Mouse (Mus musculus) olfactory bulb, adult 2 months (tissue): ENCODE data around the gene BC025920.

Source experiments
- CTCF ChIP-seq: fragments of 200-500 bp; IDR thresholded peaks from 2 replicates; pipeline ENCODE4 v1.5.1; 2012; ENCODE audit warnings: low read depth, mild to moderate bottlenecking, low read length, moderate library complexity; ENCODE audit not compliant: insufficient read depth
- POLR2A ChIP-seq: fragments of 200-500 bp; IDR thresholded peaks from 2 replicates; pipeline ENCODE4 v1.6.1; 2012; ENCODE audit warnings: mild to moderate bottlenecking, low read depth, low read length, moderate library complexity; ENCODE audit not compliant: insufficient read depth

DNA sequence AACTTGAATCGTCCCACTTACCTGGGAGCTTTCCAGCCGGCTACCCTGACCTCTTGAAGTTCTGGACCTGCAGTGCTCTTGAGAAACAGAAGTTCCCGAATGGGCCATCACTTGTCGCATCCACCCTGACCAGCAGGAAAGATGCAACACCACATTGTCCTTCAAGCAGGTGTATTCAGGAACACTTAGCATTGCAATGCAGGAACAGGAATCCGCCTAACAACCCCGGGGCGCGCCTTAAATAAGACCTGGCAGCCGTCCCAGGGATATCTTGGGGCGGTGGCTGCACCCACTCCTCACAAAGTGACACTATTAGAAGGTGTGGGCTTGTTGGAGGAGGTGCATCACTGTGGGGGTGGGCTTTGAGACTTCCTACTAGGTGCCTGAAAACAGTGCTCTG is 49.1 kb downstream of the BC025920 start:
- TF ChIP-seq CTCF (no peak), POLR2A (no peak)
